In the genomic region with DNA sequence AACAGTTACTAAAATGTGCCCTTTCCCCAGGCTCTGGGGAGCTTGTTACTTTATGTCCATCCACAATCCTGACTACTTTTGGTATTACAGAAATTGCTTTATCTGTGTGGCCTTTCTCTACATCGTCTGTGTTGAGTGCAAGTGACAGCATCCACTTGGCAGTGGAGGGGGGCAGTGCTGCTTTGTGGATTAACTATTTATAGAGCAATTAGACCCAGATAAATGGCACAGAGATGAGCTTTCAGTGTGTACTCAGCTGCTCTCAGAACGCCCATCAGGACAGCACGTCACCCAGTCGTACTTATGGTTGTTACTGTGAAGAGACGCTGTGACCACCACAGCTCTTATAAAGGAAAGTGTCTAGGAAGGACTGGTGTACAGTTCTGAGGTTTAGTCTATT, we compare ENCODE assay signal across 24 mouse cellular contexts. TPM values are rescaled to one million over a fixed set of nuclear protein-coding genes. Genes with fewer than 3 reads are reported as not detected.
DNase-seq lines count a peak whose midpoint lies in the region; ATAC-seq and TF ChIP-seq lines count a peak whose summit lies in the region.
"Had no signal": no experiment of that assay in that cellular context is flagged by ENCODE, and none has a peak within 500 bp of the region (broad histone marks: within the 10 kb centered on the region; RNA-seq: fewer than 3 reads in every experiment).

No protein-coding gene starts in this region.

- 0 out of 2 replicates have a peak, but pooled peaks have one; percentile 13 for ATAC-seq in forebrain, embryonic 15.5 days (replicated peaks)
- no peak for ATAC-seq in forebrain, embryonic 14.5 days
- peak; percentile 59 for ATAC-seq in heart, embryonic 11.5 days (replicated peaks; ENCODE audit: insufficient number of reproducible peaks, low FRiP score, low TSS enrichment)
- ATAC-seq in heart, embryonic 15.5 days (replicated peaks; ENCODE audit: insufficient number of reproducible peaks, insufficient read depth, low FRiP score, low read depth): peak; percentile 78
- ATAC-seq in lung, embryonic 16.5 days (ENCODE audit: low read depth): 0 out of 2 replicates have a peak, but pooled peaks have one; percentile 31
- no peak for ATAC-seq in lung, postnatal 0 days
- ATAC-seq: CD4-positive, CD25-positive, alpha-beta regulatory T cell, adult 4 months; forebrain, embryonic 13.5 days; inflammation-experienced regulatory T-cells, adult 6 months; intestine, postnatal 0 days had no signal

- H3K9ac ChIP-seq in forebrain, embryonic 15.5 days (replicated peaks): no peak overlapping the region
- H3K9ac ChIP-seq in forebrain, embryonic 14.5 days (ENCODE audit: low read length): no peak overlapping the region
- no peak overlapping the region for H3K9ac ChIP-seq in heart, embryonic 11.5 days (ENCODE audit: low read depth, low read length)
- no peak overlapping the region for H3K9ac ChIP-seq in heart, embryonic 15.5 days
- no peak overlapping the region for H3K9ac ChIP-seq in lung, embryonic 16.5 days (ENCODE audit: low read length)
- no peak overlapping the region for H3K9ac ChIP-seq in lung, postnatal 0 days (replicated peaks; ENCODE audit: low read depth)
- H3K9ac ChIP-seq: forebrain, embryonic 13.5 days; hindbrain, embryonic 15.5 days had no signal

- H3K4me3 ChIP-seq in forebrain, embryonic 15.5 days: no peak overlapping the region
- H3K4me3 ChIP-seq in forebrain, embryonic 14.5 days (ENCODE audit: low read depth, low read length): no peak overlapping the region
- H3K4me3 ChIP-seq in heart, embryonic 11.5 days (ENCODE audit: low read depth, low read length): no peak overlapping the region
- no peak overlapping the region for H3K4me3 ChIP-seq in heart, embryonic 15.5 days
- H3K4me3 ChIP-seq in lung, embryonic 16.5 days (ENCODE audit: low read length): no peak overlapping the region
- H3K4me3 ChIP-seq in lung, postnatal 0 days (ENCODE audit: low read depth, low read length): no peak overlapping the region
- H3K4me3 ChIP-seq: embryonic facial prominence, embryonic 10.5 days; forebrain, embryonic 13.5 days; hindbrain, embryonic 10.5 days; hindbrain, embryonic 15.5 days had no signal

- no peak overlapping the region for H3K27ac ChIP-seq in forebrain, embryonic 15.5 days (replicated peaks)
- H3K27ac ChIP-seq in forebrain, embryonic 14.5 days (ENCODE audit: low read depth, low read length): no peak overlapping the region
- H3K27ac ChIP-seq in heart, embryonic 11.5 days (ENCODE audit: low read depth, low read length): peak overlapping the region; percentile 42
- H3K27ac ChIP-seq in heart, embryonic 15.5 days: peak overlapping the region; percentile 80
- H3K27ac ChIP-seq in lung, embryonic 16.5 days (ENCODE audit: low read length): no peak overlapping the region
- no peak overlapping the region for H3K27ac ChIP-seq in lung, postnatal 0 days (ENCODE audit: low read length)
- H3K27ac ChIP-seq: embryonic facial prominence, embryonic 10.5 days; forebrain, embryonic 13.5 days; hindbrain, embryonic 10.5 days; hindbrain, embryonic 15.5 days had no signal

- DNase-seq in forebrain, embryonic 14.5 days (ENCODE audit: low spot score): no peak
- no peak for DNase-seq in heart, adult 8-10 months (ENCODE audit: low spot score)
- DNase-seq in heart, adult 9 months (ENCODE audit: low spot score in 2 of 2): no peak
- no peak for DNase-seq in lung, postnatal 0 days (ENCODE audit: low spot score)
- DNase-seq: adrenal gland, adult 8-10 months; adrenal gland, postnatal 36 days; B cell, adult 2 months; cerebellum, adult 2 months; cerebellum, postnatal 10 days; gastrocnemius, postnatal 14 days; kidney, adult 8-10 months had no signal

- no peaks in the 10 kb centered on the region for H3K27me3 ChIP-seq in forebrain, embryonic 15.5 days
- H3K27me3 ChIP-seq in forebrain, embryonic 14.5 days (replicated peaks; ENCODE audit: control insufficient read depth, insufficient read depth, low read length): no peaks in the 10 kb centered on the region
- no peaks in the 10 kb centered on the region for H3K27me3 ChIP-seq in heart, embryonic 11.5 days (ENCODE audit: control insufficient read depth, insufficient read depth, low read length)
- no peaks in the 10 kb centered on the region for H3K27me3 ChIP-seq in heart, embryonic 15.5 days
- no peaks in the 10 kb centered on the region for H3K27me3 ChIP-seq in lung, embryonic 16.5 days (ENCODE audit: control insufficient read depth, insufficient read depth, low read depth, low read length)
- H3K27me3 ChIP-seq in lung, postnatal 0 days (replicated peaks; ENCODE audit: insufficient read depth, low read length): no peaks in the 10 kb centered on the region
- H3K27me3 ChIP-seq: forebrain, embryonic 13.5 days; hindbrain, embryonic 15.5 days had no signal

- no peak for TF ChIP-seq EP300 in lung, postnatal 0 days (IDR thresholded peaks at IDR 0.05)

- no peak overlapping the region for H3K4me2 ChIP-seq in forebrain, embryonic 15.5 days (replicated peaks)
- H3K4me2 ChIP-seq in forebrain, embryonic 14.5 days (ENCODE audit: low read length): no peak overlapping the region
- H3K4me2 ChIP-seq in heart, embryonic 11.5 days: peak overlapping the region; percentile 6; the same call in 1 of the 2 replicates
- peak overlapping the region; percentile 27; the same call in 1 of the 2 replicates for H3K4me2 ChIP-seq in heart, embryonic 15.5 days
- H3K4me2 ChIP-seq in lung, embryonic 16.5 days (ENCODE audit: low read depth, low read length): no peak overlapping the region
- no peak overlapping the region for H3K4me2 ChIP-seq in lung, postnatal 0 days (replicated peaks; ENCODE audit: low read depth, low read length)
- H3K4me2 ChIP-seq: forebrain, embryonic 13.5 days; hindbrain, embryonic 15.5 days had no signal

- TF ChIP-seq CTCF in lung, postnatal 0 days (IDR thresholded peaks at IDR 0.05): no peak

- H3K4me1 ChIP-seq in forebrain, embryonic 15.5 days: peaks cover 8% of the 10 kb centered on the region
- no peaks in the 10 kb centered on the region for H3K4me1 ChIP-seq in forebrain, embryonic 14.5 days (ENCODE audit: control insufficient read depth, insufficient read depth, low read length)
- peaks cover 12% of the 10 kb centered on the region for H3K4me1 ChIP-seq in heart, embryonic 11.5 days (ENCODE audit: control insufficient read depth, insufficient read depth, low read length)
- H3K4me1 ChIP-seq in heart, embryonic 15.5 days (replicated peaks): peaks cover 19% of the 10 kb centered on the region
- no peaks in the 10 kb centered on the region for H3K4me1 ChIP-seq in lung, embryonic 16.5 days (replicated peaks; ENCODE audit: control insufficient read depth, insufficient read depth, low read length)
- H3K4me1 ChIP-seq in lung, postnatal 0 days (ENCODE audit: insufficient read depth, low read depth, low read length): no peaks in the 10 kb centered on the region
- H3K4me1 ChIP-seq: embryonic facial prominence, embryonic 10.5 days; hindbrain, embryonic 10.5 days; hindbrain, embryonic 15.5 days had no signal

- H3K36me3 ChIP-seq in forebrain, embryonic 15.5 days: no peaks in the 10 kb centered on the region
- no peaks in the 10 kb centered on the region for H3K36me3 ChIP-seq in forebrain, embryonic 14.5 days (ENCODE audit: control insufficient read depth, insufficient read depth, low read length)
- no peaks in the 10 kb centered on the region for H3K36me3 ChIP-seq in heart, embryonic 11.5 days (ENCODE audit: control insufficient read depth, insufficient read depth, low read length)
- H3K36me3 ChIP-seq in heart, embryonic 15.5 days: no peaks in the 10 kb centered on the region
- no peaks in the 10 kb centered on the region for H3K36me3 ChIP-seq in lung, embryonic 16.5 days (ENCODE audit: control insufficient read depth, insufficient read depth, low read length)
- H3K36me3 ChIP-seq in lung, postnatal 0 days (ENCODE audit: insufficient read depth, low read length): no peaks in the 10 kb centered on the region
- H3K36me3 ChIP-seq: embryonic facial prominence, embryonic 10.5 days; G1E; hindbrain, embryonic 10.5 days; hindbrain, embryonic 15.5 days had no signal

- WGBS in forebrain, embryonic 15.5 days: 71% methylated on average over 5 of the region's 5 CpGs
- 78% methylated on average over 5 of the region's 5 CpGs for WGBS in forebrain, embryonic 14.5 days
- 31% methylated on average over 5 of the region's 5 CpGs for WGBS in heart, embryonic 11.5 days (ENCODE audit: insufficient replicate concordance)
- WGBS in heart, embryonic 15.5 days: 34% methylated on average over 5 of the region's 5 CpGs
- 54% methylated on average over 5 of the region's 5 CpGs for WGBS in lung, embryonic 16.5 days
- WGBS in lung, postnatal 0 days: 51% methylated on average over 5 of the region's 5 CpGs

- H3K9me3 ChIP-seq in forebrain, embryonic 15.5 days: no peaks in the 10 kb centered on the region
- no peaks in the 10 kb centered on the region for H3K9me3 ChIP-seq in forebrain, embryonic 14.5 days (replicated peaks; ENCODE audit: control insufficient read depth, low read length)
- no peaks in the 10 kb centered on the region for H3K9me3 ChIP-seq in heart, embryonic 11.5 days (replicated peaks; ENCODE audit: control insufficient read depth, low read length)
- H3K9me3 ChIP-seq in heart, embryonic 15.5 days (replicated peaks): no peaks in the 10 kb centered on the region
- H3K9me3 ChIP-seq in lung, embryonic 16.5 days (ENCODE audit: control insufficient read depth, low read length): no peaks in the 10 kb centered on the region
- H3K9me3 ChIP-seq in lung, postnatal 0 days (ENCODE audit: low read length): no peaks in the 10 kb centered on the region
- H3K9me3 ChIP-seq: embryonic facial prominence, embryonic 10.5 days; forebrain, embryonic 13.5 days; hindbrain, embryonic 10.5 days; hindbrain, embryonic 15.5 days had no signal

RNA-seq across cellular contexts. Expression of a gene that starts 36.8 kb away (rescaled TPM):
- polyA plus RNA-seq in forebrain, embryonic 15.5 days (2015; fragmentation: Nextera tagmentation; extraction: Ambion mirVana): 7.0 and 7.4 TPM in 2 replicates
- polyA plus RNA-seq in forebrain, embryonic 14.5 days (2014; fragmentation: Nextera tagmentation; extraction: Ambion mirVana): 4.4 and 6.7 TPM in 2 replicates
- polyA plus RNA-seq in heart, embryonic 11.5 days (2014; fragmentation: Nextera tagmentation; extraction: Ambion mirVana): 4.6 and 4.8 TPM in 2 replicates
- under 1 TPM; 0.09 to 0.28 (median 0.21) TPM for total RNA-seq in heart, adult 8-10 months (2022)
- polyA plus RNA-seq in heart, embryonic 15.5 days (2015; fragmentation: Nextera tagmentation; extraction: Ambion mirVana): 2.7 and 2.8 TPM in 2 replicates
- polyA plus RNA-seq in lung, embryonic 16.5 days (2015; fragmentation: Nextera tagmentation; extraction: Ambion mirVana): 0.80 and 0.85 TPM in 2 replicates
- 0.12 and 0.19 TPM in 2 replicates for polyA plus RNA-seq in lung, postnatal 0 days (2015; fragmentation: Nextera tagmentation; extraction: Ambion mirVana)
- total RNA-seq: gastrocnemius, adult 18-20 months had no signal
- polyA plus RNA-seq: CD4-positive, CD25-positive, alpha-beta regulatory T cell, adult 4 months; G1E; inflammation-experienced regulatory T-cells, adult 6 months had no signal

Comparison
In these comparisons a context has a peak if more than half of its experiments do, and no peak if none do; other contexts are left out.
1. ATAC-seq: peak in forebrain, embryonic 15.5 days (single experiment), heart, embryonic 11.5 days (single experiment), heart, embryonic 15.5 days (single experiment) and lung, embryonic 16.5 days (single experiment); none in forebrain, embryonic 14.5 days (single experiment) and lung, postnatal 0 days (single experiment).
2. H3K27ac ChIP-seq: peak in heart, embryonic 11.5 days (single experiment) and heart, embryonic 15.5 days (single experiment); none in forebrain, embryonic 15.5 days (single experiment), forebrain, embryonic 14.5 days (single experiment), lung, embryonic 16.5 days (single experiment) and lung, postnatal 0 days (single experiment).
3. H3K4me2 ChIP-seq: peak in heart, embryonic 11.5 days (single experiment) and heart, embryonic 15.5 days (single experiment); none in forebrain, embryonic 15.5 days (single experiment), forebrain, embryonic 14.5 days (single experiment), lung, embryonic 16.5 days (single experiment) and lung, postnatal 0 days (single experiment).